Mouse (Mus musculus) forebrain, embryonic 13.5 days (tissue): ENCODE measurements around the gene Tnfaip1. TPM values are rescaled to one million over a fixed set of nuclear protein-coding genes. Genes with fewer than 3 reads are reported as not detected.
A peak's percentile ranks its signal among the peaks of the same experiment; 100 is the strongest.

Source experiments
- ATAC-seq: fragments of 200-750 bp; cut with Nextera tagmentation; 2 replicates; pipeline ENCODE4 v1.8.0; 2017
- H3K27ac ChIP-seq: fragments of 300-500 bp; sonication (generic); 2 replicates; pipeline ENCODE4 v1.5.1; 2015; ENCODE audit warnings: inconsistent platforms, mild to moderate bottlenecking, moderate library complexity
- H3K27me3 ChIP-seq: fragments of 300-500 bp; sonication (generic); 2 replicates; pipeline ENCODE4 v1.6.1; 2015; ENCODE audit warnings: mild to moderate bottlenecking, inconsistent platforms
- H3K36me3 ChIP-seq: fragments of 300-500 bp; sonication (generic); 2 replicates; pipeline ENCODE4 v1.6.1; 2015; ENCODE audit warnings: mild to moderate bottlenecking, inconsistent platforms; ENCODE audit not compliant: poor library complexity, severe bottlenecking
- H3K4me1 ChIP-seq: fragments of 300-500 bp; sonication (generic); 2 replicates; pipeline ENCODE4 v1.6.1; 2015; ENCODE audit warnings: inconsistent platforms
- H3K4me2 ChIP-seq: fragments of 300-500 bp; sonication (generic); 2 replicates; pipeline ENCODE4 v1.6.1; 2015; ENCODE audit warnings: inconsistent platforms, mild to moderate bottlenecking, moderate library complexity
- H3K4me3 ChIP-seq: fragments of 300-500 bp; sonication (generic); 2 replicates; pipeline ENCODE4 v1.5.1; 2015; ENCODE audit warnings: mild to moderate bottlenecking, inconsistent platforms
- H3K9ac ChIP-seq: fragments of 300-500 bp; sonication (generic); 2 replicates; pipeline ENCODE4 v1.6.1; 2015; ENCODE audit warnings: mild to moderate bottlenecking, inconsistent platforms
- H3K9me3 ChIP-seq: fragments of 300-500 bp; sonication (generic); replicated peaks from 2 replicates; pipeline ENCODE4 v1.6.1; 2016; ENCODE audit warnings: inconsistent platforms
- WGBS: fragments of 180-500 bp; shearing (Covaris S2); methylation state at CpG from one replicate; pipeline ENCODE4 v1.1.7; 2015; 5-methylcytosine and 5-hydroxymethylcytosine counted together
- polyA plus RNA-seq: library from polyadenylated mRNA; unstranded; fragments of >200 nt; fragmentation: Nextera tagmentation; extraction: Ambion mirVana; gene quantifications from 2 replicates; pipeline ENCODE4 v1.2.1, GENCODE M21; 2015

Gene Tnfaip1
- polyA plus RNA-seq, 1 experiment from 2014 or later: 65.6 TPM

DNA sequence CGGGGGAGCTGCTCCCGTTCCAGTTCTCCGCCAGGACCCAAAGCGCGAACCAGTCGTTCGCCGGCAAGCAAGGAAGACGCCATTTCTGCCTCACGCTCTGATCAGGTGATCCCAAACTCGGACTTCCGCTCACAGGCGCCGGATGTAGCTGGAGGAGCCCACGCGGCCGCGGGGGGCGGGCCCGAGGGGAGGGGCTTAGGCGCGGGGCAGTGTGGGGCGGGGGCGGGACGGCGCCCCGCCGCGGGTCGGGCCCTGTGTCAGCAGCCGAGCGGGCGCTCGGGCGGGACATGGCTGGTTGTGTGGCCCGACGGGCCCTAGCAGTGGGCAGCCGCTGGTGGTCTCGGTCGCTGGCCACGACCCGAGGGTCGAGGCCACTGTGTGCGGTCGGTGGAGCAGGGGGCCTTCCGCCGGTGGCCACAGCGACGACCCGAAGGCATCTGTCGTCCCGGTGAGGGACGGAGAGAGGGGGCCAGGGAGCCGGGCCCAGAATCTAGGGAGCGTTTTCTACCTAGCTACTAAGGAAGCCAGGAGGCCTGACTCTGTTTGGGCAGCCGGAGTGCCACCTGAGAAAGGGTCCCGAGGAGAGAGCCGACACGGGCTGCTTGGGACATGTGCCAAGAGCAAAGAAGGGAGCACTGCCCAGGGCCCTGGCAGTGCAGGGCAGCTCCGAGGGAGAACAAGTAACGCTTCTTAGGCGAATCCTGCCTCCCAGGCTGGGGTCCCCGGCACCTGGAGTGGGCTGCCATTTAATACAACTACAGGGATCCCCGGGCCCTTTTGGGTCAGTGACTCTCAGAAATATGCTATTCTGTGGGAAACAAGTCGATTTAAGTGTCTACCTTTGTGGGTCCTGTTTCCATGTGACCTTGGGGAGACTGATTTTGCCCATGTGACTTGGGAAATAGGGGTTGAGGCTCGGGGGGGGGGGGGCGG, 23.8 kb downstream of the Tnfaip1 start, which contains the start of the genes Tmem199 and Poldip2:
TSS of gene Tmem199 (minus strand) at position 148 of the 933 bp plus-strand sequence.
TSS of gene Poldip2 (plus strand) at position 169 of the 933 bp plus-strand sequence.
- ATAC-seq: peak; percentile 96
- Histone ChIP-seq H3K4me1 (peaks cover 22% of the 10 kb centered on the region), H3K9ac (peak within 1 kb of the TSS; percentile 97), H3K27me3 (no peaks in the 10 kb centered on the region), H3K36me3 (peaks cover 51% of the 10 kb centered on the region), H3K27ac (peak within 1 kb of the TSS; percentile 81), H3K4me2 (peak within 1 kb of the TSS; percentile 92), H3K4me3 (peak within 1 kb of the TSS; percentile 89), H3K9me3 (no peaks in the 10 kb centered on the region)
- WGBS: under 1% methylated on average over 64 of the region's 67 CpGs

- WGBS: 77% methylated on average over 5 of the region's 5 CpGs
- peaks cover 46% of the 10 kb centered on the region for H3K36me3 ChIP-seq
Observed at GRCm38 (mm10) chr11:78509148-78509547, 27.0 kb downstream of the Tnfaip1 start.

GRCm38 (mm10) chr11:78505430-78505829, 30.7 kb downstream of the Tnfaip1 start:
- Histone ChIP-seq H3K27me3 (peaks cover 7% of the 10 kb centered on the region; the same call in 1 of the 2 replicates), H3K4me2 (no peak overlapping the region), H3K4me3 (no peak overlapping the region), H3K9me3 (no peaks in the 10 kb centered on the region), H3K9ac (no peak overlapping the region), H3K36me3 (peaks cover 40% of the 10 kb centered on the region), H3K27ac (no peak overlapping the region), H3K4me1 (no peaks in the 10 kb centered on the region)
- no peak for ATAC-seq
- WGBS: 83% methylated on average over 3 of the region's 3 CpGs

More at GRCm38 (mm10) chr11:78509148-78509547, 27.0 kb downstream of the Tnfaip1 start:
- no peak overlapping the region for H3K4me3 ChIP-seq
- H3K4me2 ChIP-seq: no peak overlapping the region
- no peak overlapping the region for H3K9ac ChIP-seq
- no peak for ATAC-seq
- H3K9me3 ChIP-seq: no peaks in the 10 kb centered on the region
- H3K27ac ChIP-seq: no peak overlapping the region
- no peaks in the 10 kb centered on the region for H3K27me3 ChIP-seq
- peaks cover 22% of the 10 kb centered on the region for H3K4me1 ChIP-seq

- H3K27ac ChIP-seq: no peak within 1 kb of the TSS
- no peaks in the 10 kb centered on the region for H3K9me3 ChIP-seq
- H3K4me2 ChIP-seq: no peak within 1 kb of the TSS
- no peak within 1 kb of the TSS for H3K9ac ChIP-seq
- WGBS: 67% methylated on average over 7 of the region's 7 CpGs
- H3K4me1 ChIP-seq: peaks cover 3% of the 10 kb centered on the region; the same call in 1 of the 2 replicates
- ATAC-seq: no peak
- H3K36me3 ChIP-seq: peaks cover 31% of the 10 kb centered on the region
- no peak within 1 kb of the TSS for H3K4me3 ChIP-seq
- peaks cover 23% of the 10 kb centered on the region for H3K27me3 ChIP-seq
Observed at GRCm38 (mm10) chr11:78502909-78503650, 33.1 kb downstream of the Tnfaip1 start, which contains the start of gene Sebox. Gene Sebox, plus strand, starts transcription at chr11:78503447.

DNA sequence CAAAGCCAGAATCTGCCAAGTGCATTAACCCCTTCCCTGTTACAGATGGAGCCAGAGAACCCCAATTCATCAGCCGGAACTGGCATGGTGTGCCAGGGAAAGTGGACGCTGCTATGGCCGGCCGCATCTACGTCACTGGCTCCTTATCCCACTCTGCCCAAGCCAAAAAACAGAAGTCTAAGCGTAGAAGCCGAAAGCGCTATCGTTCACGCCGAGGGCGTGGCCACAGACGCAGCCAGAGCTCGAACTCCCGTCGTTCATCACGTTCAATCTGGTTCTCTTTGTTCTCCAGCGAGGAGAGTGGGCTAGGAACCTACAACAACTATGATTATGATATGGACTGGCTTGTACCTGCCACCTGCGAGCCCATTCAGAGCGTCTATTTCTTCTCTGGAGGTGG, 34.6 kb downstream of the Tnfaip1 start:
- H3K27ac ChIP-seq: no peak overlapping the region
- H3K4me3 ChIP-seq: no peak overlapping the region
- H3K27me3 ChIP-seq: peaks cover 23% of the 10 kb centered on the region
- no peak overlapping the region for H3K9ac ChIP-seq
- 82% methylated on average over 20 of the region's 20 CpGs for WGBS
- H3K9me3 ChIP-seq: no peaks in the 10 kb centered on the region
- peaks cover 10% of the 10 kb centered on the region for H3K4me1 ChIP-seq
- no peak for ATAC-seq
- no peak overlapping the region for H3K4me2 ChIP-seq
- peaks cover 15% of the 10 kb centered on the region for H3K36me3 ChIP-seq

- no peak overlapping the region for H3K4me2 ChIP-seq
- no peak for ATAC-seq
- no peak overlapping the region for H3K9ac ChIP-seq
- H3K36me3 ChIP-seq: peaks cover 7% of the 10 kb centered on the region; the same call in 1 of the 2 replicates
- H3K4me3 ChIP-seq: no peak overlapping the region
- 81% methylated on average over 9 of the region's 9 CpGs for WGBS
- H3K9me3 ChIP-seq: no peaks in the 10 kb centered on the region
- no peak overlapping the region for H3K27ac ChIP-seq
- peaks cover 18% of the 10 kb centered on the region for H3K4me1 ChIP-seq
- peaks cover 23% of the 10 kb centered on the region for H3K27me3 ChIP-seq
Observed at GRCm38 (mm10) chr11:78500623-78501202, 35.4 kb downstream of the Tnfaip1 start.

DNA sequence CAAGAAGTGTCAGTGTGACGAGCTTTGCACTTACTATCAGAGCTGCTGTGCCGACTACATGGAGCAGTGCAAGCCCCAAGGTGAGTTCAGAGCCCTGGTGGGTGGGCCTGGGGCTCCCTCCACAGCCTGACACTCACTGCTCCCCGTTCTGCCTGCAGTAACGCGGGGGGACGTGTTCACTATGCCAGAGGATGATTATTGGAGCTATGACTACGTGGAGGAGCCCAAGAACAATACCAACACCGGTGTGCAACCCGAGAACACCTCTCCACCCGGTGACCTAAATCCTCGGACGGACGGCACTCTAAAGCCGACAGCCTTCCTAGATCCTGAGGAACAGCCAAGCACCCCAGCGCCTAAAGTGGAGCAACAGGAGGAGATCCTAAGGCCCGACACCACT, 36.6 kb downstream of the Tnfaip1 start:
- WGBS: 48% methylated on average over 16 of the region's 16 CpGs
- Histone ChIP-seq H3K4me3 (no peak overlapping the region; the same call in 1 of the 2 replicates), H3K4me1 (peaks cover 21% of the 10 kb centered on the region), H3K4me2 (no peak overlapping the region), H3K9me3 (no peaks in the 10 kb centered on the region), H3K9ac (no peak overlapping the region), H3K27me3 (peaks cover 30% of the 10 kb centered on the region), H3K27ac (no peak overlapping the region), H3K36me3 (no peaks in the 10 kb centered on the region)
- ATAC-seq: no peak

DNA sequence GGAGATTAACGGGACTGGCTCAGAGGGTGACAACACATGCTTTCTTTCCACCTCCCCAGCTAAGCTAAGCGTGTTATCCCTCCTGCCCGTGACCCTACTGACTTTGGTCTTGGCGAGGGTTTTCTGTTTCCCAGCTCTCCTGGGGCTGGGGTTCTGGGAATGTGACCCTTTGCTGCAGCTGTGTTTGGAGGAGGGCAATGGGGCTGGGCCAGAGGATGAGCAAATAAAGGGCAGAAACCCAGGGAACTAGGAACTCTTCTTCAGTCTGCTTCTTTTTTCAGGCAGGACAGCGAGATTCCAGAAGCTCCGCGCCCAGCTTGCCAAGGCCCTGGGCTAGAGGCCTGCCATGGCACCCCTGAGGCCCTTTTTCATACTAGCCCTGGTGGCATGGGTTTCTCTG, 37.1 kb downstream of the Tnfaip1 start, which contains the start of gene Vtn:
TSS of gene Vtn (plus strand) at position 88 of the 400 bp plus-strand sequence.
- no peak for ATAC-seq
- H3K36me3 ChIP-seq: no peaks in the 10 kb centered on the region

DNA sequence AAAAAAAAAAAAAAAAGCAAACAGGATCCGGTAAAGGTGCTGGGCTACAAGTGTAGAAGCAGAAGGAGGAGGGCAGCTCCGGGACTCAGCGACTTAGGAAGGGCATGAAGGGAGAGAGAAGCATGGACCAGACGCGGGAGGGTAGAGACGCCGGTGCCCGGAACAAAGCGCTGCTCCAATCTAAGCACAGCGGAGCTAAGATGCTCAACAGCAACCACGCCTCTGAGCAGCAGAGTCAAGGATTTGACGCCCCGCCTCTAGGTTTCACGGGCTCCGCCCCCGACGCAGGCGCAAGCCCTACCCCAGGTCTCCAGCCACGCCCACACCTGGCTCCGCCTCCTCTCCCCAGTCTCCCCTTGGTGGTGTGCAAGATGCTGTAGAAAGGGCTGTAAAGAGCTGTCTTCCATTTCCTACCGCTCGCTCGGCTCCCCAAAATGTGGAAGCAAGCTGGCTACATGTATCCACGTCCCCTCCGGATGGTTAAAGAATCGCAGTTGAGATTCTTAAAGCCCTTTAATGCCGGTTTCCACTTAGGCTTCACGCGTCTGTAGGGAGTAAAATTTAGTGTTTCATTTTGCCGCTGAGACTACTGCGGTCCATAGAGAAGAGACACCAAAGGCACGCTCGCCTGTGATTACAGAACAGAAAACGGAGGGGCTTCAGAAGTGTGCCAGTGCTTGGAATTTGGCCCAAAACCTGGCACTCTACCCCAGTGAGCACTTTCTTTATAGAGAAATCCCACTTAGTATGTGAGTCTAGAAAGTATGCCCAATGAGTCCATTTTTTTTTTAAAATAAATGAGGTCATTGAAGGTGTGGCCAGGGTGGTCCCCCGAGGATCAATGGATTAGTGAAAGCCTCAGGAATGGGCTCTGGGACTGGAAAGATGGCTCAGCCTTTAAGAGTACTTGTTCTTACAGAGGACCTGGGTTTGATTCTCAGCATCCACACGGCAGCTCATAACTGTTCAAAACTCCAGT, 38.3 kb downstream of the Tnfaip1 start, which contains the start of gene Sarm1:
TSS of gene Sarm1 (minus strand) at position 211 of the 979 bp plus-strand sequence.
- Histone ChIP-seq H3K27ac (peak within 1 kb of the TSS; percentile 88), H3K4me3 (peak within 1 kb of the TSS; percentile 91), H3K9ac (peak within 1 kb of the TSS; percentile 96), H3K4me2 (peak within 1 kb of the TSS; percentile 91), H3K36me3 (no peaks in the 10 kb centered on the region), H3K9me3 (no peaks in the 10 kb centered on the region), H3K27me3 (peaks cover 32% of the 10 kb centered on the region), H3K4me1 (peaks cover 21% of the 10 kb centered on the region)
- 2% methylated on average over 35 of the region's 36 CpGs for WGBS
- peak; percentile 98 for ATAC-seq

More for the DNA sequence above, 37.1 kb downstream of the Tnfaip1 start, which contains the start of gene Vtn:
- WGBS: 63% methylated on average over 7 of the region's 7 CpGs
- Histone ChIP-seq H3K9me3 (no peaks in the 10 kb centered on the region), H3K4me3 (peak within 1 kb of the TSS; percentile 91), H3K4me1 (peaks cover 21% of the 10 kb centered on the region), H3K27ac (peak within 1 kb of the TSS; percentile 88), H3K4me2 (peak within 1 kb of the TSS; percentile 91), H3K27me3 (peaks cover 32% of the 10 kb centered on the region), H3K9ac (peak within 1 kb of the TSS; percentile 96)

DNA sequence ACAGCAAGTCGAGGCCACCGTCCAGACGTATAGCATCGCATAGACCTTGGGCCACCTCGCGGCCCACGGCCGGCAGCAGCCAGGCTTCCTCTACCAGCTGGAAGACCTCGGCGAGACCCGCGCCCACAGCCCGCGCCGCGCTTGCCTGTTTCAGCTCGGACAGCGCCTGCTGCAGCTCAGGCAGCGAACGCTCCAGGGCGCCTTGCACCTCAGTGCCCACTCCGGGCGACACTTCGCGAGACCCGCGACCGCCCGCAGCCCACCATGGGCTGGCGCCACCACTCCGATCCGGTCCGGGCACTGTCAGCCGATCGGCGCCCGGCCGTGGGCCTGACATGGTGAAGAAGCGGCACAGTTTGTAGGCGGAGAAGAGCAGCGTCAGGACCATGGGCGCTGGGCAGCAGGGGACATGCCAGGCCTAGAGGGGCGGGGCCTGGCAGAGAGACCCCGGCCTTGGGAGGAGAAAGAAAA, 39.0 kb downstream of the Tnfaip1 start:
- Histone ChIP-seq H3K4me3 (peak overlapping the region; percentile 91), H3K9me3 (no peaks in the 10 kb centered on the region), H3K4me1 (peaks cover 21% of the 10 kb centered on the region), H3K4me2 (peak overlapping the region; percentile 91), H3K9ac (peak overlapping the region; percentile 96), H3K27ac (peak overlapping the region; percentile 88), H3K36me3 (no peaks in the 10 kb centered on the region), H3K27me3 (peaks cover 32% of the 10 kb centered on the region)
- 0% methylated on average over 42 of the region's 44 CpGs for WGBS
- peak; percentile 67 for ATAC-seq
